Mouse (Mus musculus) stomach, embryonic 16.5 days (tissue): ENCODE data around the gene Cldn1. TPM values are rescaled to one million over a fixed set of nuclear protein-coding genes. Genes with fewer than 3 reads are reported as not detected.

ENCODE experiments used
- ATAC-seq: fragments of 200-750 bp; cut with Nextera tagmentation; 2 replicates; pipeline ENCODE4 v1.8.0; 2017; ENCODE audit warnings: moderate number of reproducible peaks, moderate TSS enrichment; ENCODE audit not compliant: insufficient read depth, low FRiP score
- H3K27ac ChIP-seq: fragments of 300-500 bp; sonication (generic); 2 replicates; pipeline ENCODE4 v1.5.1; 2014; ENCODE audit warnings: low read length
- H3K27me3 ChIP-seq: fragments of 300-500 bp; sonication (generic); 2 replicates; pipeline ENCODE4 v1.6.1; 2014; ENCODE audit warnings: low read length, control low read depth, mixed read lengths; ENCODE audit not compliant: control insufficient read depth, insufficient read depth
- H3K36me3 ChIP-seq: fragments of 300-500 bp; sonication (generic); 2 replicates; pipeline ENCODE4 v1.6.1; 2014; ENCODE audit warnings: low read length; ENCODE audit not compliant: control insufficient read depth, insufficient read depth
- H3K4me1 ChIP-seq: fragments of 300-500 bp; sonication (generic); 2 replicates; pipeline ENCODE4 v1.6.1; 2014; ENCODE audit warnings: low read length, control low read depth, mixed read lengths; ENCODE audit not compliant: control insufficient read depth, insufficient read depth
- H3K4me2 ChIP-seq: fragments of 300-500 bp; sonication (generic); 2 replicates; pipeline ENCODE4 v1.6.1; 2014; ENCODE audit warnings: low read depth, low read length, mixed read lengths
- H3K4me3 ChIP-seq: fragments of 300-500 bp; sonication (generic); replicated peaks from 2 replicates; pipeline ENCODE4 v1.5.1; 2014; ENCODE audit warnings: mild to moderate bottlenecking, low read length
- H3K9ac ChIP-seq: fragments of 300-500 bp; sonication (generic); 2 replicates; pipeline ENCODE4 v1.6.1; 2014; ENCODE audit warnings: low read length
- H3K9me3 ChIP-seq: fragments of 300-500 bp; sonication (generic); replicated peaks from 2 replicates; pipeline ENCODE4 v1.6.1; 2016; ENCODE audit warnings: low read length, control low read depth; ENCODE audit not compliant: control insufficient read depth
- WGBS: fragments of 180-500 bp; shearing (Covaris S2); extraction: QIAGEN DNeasy Blood & Tissue Kit; methylation state at CpG from one replicate; pipeline ENCODE4 v1.1.7; 2014; 5-methylcytosine and 5-hydroxymethylcytosine counted together
- polyA plus RNA-seq: library from polyadenylated mRNA; unstranded; fragments of >200 nt; fragmentation: Nextera tagmentation; extraction: Ambion mirVana; gene quantifications from 2 replicates; pipeline ENCODE4 v1.2.1, GENCODE M21; 2015

Gene Cldn1
- polyA plus RNA-seq = 14.4 and 15.3 TPM in 2 replicates

DNA sequence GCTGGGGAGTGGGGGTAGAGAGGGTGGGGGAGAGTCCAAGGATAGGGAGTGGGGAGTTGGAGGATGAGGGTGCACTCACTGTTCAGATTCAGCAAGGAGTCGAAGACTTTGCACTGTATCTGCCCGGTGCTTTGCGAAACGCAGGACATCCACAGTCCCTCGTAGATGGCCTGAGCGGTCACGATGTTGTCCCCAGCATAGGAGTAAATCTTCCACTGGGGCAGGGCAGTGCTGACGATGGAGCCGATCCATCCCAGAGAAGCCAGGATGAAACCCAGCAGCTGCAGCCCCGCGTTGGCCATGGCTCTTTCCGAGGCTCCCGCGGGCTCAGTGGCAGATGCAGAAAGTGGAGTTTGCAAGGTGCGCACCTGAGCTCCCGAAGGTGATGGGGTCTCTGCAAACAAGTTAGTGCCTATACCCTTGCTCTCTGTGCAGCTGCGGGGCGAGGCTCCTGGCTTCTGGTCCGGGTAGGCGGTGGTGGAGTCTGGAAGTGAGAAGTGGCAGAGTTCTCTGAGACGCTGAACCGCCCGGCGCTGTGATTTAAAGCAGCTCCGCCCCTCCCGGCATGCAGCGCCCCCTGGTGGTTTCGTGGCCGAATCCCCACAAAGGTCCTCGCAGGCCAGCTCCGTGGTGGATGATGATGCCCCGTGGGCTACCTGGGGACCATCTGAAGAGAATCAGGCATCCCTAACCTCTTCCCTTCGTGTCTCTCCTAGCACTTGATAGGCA lies at the start of gene Cldn1:
Gene Cldn1, minus strand, starts transcription at position 517 of the 729 bp plus-strand sequence.
- Histone ChIP-seq H3K27ac (no peak within 1 kb of the TSS), H3K9me3 (no peaks in the 10 kb centered on the region), H3K4me3 (peak within 1 kb of the TSS; percentile 58), H3K9ac (peak within 1 kb of the TSS; percentile 69), H3K36me3 (no peaks in the 10 kb centered on the region), H3K4me2 (peak within 1 kb of the TSS; percentile 91), H3K4me1 (no peaks in the 10 kb centered on the region), H3K27me3 (no peaks in the 10 kb centered on the region)
- ATAC-seq = peak; percentile 84
- 4% methylated on average over 33 of the region's 33 CpGs for WGBS

GRCm38 (mm10) chr16:26418616-26419015 lies 47.0 kb upstream of the Cldn1 start:
- no peak overlapping the region for H3K9ac ChIP-seq
- 87% methylated on average over 3 of the region's 3 CpGs for WGBS
- no peak overlapping the region for H3K4me2 ChIP-seq
- H3K4me3 ChIP-seq = no peak overlapping the region
- no peak for ATAC-seq
- H3K27ac ChIP-seq = no peak overlapping the region
- no peaks in the 10 kb centered on the region for H3K27me3 ChIP-seq
- no peaks in the 10 kb centered on the region for H3K4me1 ChIP-seq
- H3K36me3 ChIP-seq = no peaks in the 10 kb centered on the region
- H3K9me3 ChIP-seq = no peaks in the 10 kb centered on the region

- H3K9me3 ChIP-seq = no peaks in the 10 kb centered on the region
- H3K4me1 ChIP-seq = 0 out of 2 replicates have a peak, but pooled peaks cover 4% of the 10 kb centered on the region
- H3K36me3 ChIP-seq = no peaks in the 10 kb centered on the region
- no peak overlapping the region for H3K4me3 ChIP-seq
- H3K27ac ChIP-seq = no peak overlapping the region
- H3K27me3 ChIP-seq = no peaks in the 10 kb centered on the region
- whole genome bisulfite sequencing = 32% methylated on average over 1 of the region's 1 CpGs
- H3K9ac ChIP-seq = no peak overlapping the region
- no peak for ATAC-seq
- no peak overlapping the region for H3K4me2 ChIP-seq
These were observed 32.4 kb upstream of the Cldn1 start for GRCm38 (mm10) chr16:26404070-26404469.

- 0 out of 2 replicates have a peak overlapping the region, but pooled peaks have one; percentile 3 for H3K27ac ChIP-seq
- 38% methylated on average over 3 of the region's 3 CpGs for WGBS
- 0 out of 2 replicates have a peak, but pooled peaks cover 4% of the 10 kb centered on the region for H3K4me1 ChIP-seq
- no peaks in the 10 kb centered on the region for H3K27me3 ChIP-seq
- ATAC-seq = peak; percentile 33; the same call in 1 of the 2 replicates
- no peaks in the 10 kb centered on the region for H3K9me3 ChIP-seq
- no peak overlapping the region for H3K4me2 ChIP-seq
- H3K4me3 ChIP-seq = no peak overlapping the region
- H3K9ac ChIP-seq = no peak overlapping the region
- no peaks in the 10 kb centered on the region for H3K36me3 ChIP-seq
These were observed 29.3 kb upstream of the Cldn1 start for GRCm38 (mm10) chr16:26400971-26401370.

DNA sequence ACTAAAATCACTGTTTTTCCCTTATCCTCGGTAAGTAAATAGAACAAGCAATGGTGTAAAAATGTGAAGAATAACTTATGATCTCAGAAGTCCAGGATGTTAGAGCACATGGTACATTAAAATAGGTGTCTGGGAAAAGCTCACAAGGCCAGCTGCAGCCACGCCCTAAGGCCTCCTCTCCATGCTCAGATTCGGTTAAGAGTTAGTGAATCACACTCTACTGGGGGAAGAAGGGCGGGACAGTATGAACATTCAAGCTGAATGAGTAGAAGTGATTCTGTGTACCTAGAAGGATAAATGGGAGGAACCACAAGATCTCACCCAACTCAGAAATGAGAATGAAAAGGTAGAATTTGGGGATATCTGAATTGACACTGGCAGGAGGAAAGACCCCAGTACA lies 28.9 kb upstream of the Cldn1 start:
- Histone ChIP-seq H3K9me3 (no peaks in the 10 kb centered on the region), H3K4me3 (no peak overlapping the region), H3K4me2 (no peak overlapping the region), H3K36me3 (no peaks in the 10 kb centered on the region), H3K27me3 (no peaks in the 10 kb centered on the region), H3K9ac (no peak overlapping the region), H3K27ac (0 out of 2 replicates have a peak overlapping the region, but pooled peaks have one; percentile 3), H3K4me1 (0 out of 2 replicates have a peak, but pooled peaks cover 4% of the 10 kb centered on the region)
- 73% methylated on average over 4 of the region's 4 CpGs for WGBS
- no peak for ATAC-seq

DNA sequence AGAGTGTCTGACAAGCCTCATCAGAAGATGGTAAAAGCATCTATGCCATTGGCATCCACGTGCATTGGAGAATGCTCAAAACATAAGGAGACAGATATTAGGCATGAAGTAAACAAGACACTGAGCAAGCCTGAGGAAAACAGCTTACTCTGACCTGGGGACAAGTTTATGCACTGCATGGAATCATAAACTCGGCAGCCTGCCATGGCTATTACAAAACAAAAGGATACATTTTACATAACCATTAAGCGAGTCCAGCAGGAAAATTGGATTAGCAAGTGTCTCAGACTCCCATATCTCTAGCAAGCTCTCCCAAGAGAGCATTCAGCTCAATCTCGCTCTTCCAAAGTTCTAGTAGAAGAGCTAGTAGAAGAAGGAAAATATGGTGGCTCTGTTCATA lies 19.3 kb upstream of the Cldn1 start:
- no peak for ATAC-seq
- 75% methylated on average over 4 of the region's 4 CpGs for WGBS
- H3K4me2 ChIP-seq = no peak overlapping the region
- H3K9me3 ChIP-seq = no peaks in the 10 kb centered on the region
- no peaks in the 10 kb centered on the region for H3K36me3 ChIP-seq
- no peaks in the 10 kb centered on the region for H3K27me3 ChIP-seq
- no peak overlapping the region for H3K4me3 ChIP-seq
- H3K27ac ChIP-seq = no peak overlapping the region
- no peaks in the 10 kb centered on the region for H3K4me1 ChIP-seq
- no peak overlapping the region for H3K9ac ChIP-seq

DNA sequence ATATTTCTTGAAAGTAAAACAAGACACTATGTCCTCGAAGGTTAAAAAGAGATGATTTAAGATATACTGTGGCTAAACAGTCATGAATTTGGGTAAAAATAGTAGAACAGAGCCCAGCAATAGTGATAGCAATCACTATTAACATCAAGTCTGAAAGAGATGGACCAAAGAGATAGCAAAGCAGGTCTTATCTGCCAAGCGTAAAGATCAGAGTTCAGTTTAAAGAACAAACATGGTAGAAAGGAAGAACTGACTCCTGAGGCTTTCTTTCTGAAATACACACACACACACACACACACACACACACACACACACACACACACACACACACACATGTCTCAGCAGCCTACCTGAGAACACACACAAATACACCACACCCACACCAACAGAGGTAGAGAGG lies 14.5 kb upstream of the Cldn1 start:
- H3K9ac ChIP-seq = no peak overlapping the region
- H3K27ac ChIP-seq = no peak overlapping the region
- H3K36me3 ChIP-seq = no peaks in the 10 kb centered on the region
- H3K4me2 ChIP-seq = no peak overlapping the region
- H3K9me3 ChIP-seq = no peaks in the 10 kb centered on the region
- no peak for ATAC-seq
- H3K27me3 ChIP-seq = no peaks in the 10 kb centered on the region
- no peaks in the 10 kb centered on the region for H3K4me1 ChIP-seq
- WGBS = 67% methylated on average over 2 of the region's 2 CpGs
- no peak overlapping the region for H3K4me3 ChIP-seq

- no peak overlapping the region for H3K4me2 ChIP-seq
- WGBS = 53% methylated on average over 5 of the region's 5 CpGs
- H3K36me3 ChIP-seq = no peaks in the 10 kb centered on the region
- no peaks in the 10 kb centered on the region for H3K27me3 ChIP-seq
- H3K4me1 ChIP-seq = no peaks in the 10 kb centered on the region
- no peak overlapping the region for H3K9ac ChIP-seq
- no peak overlapping the region for H3K27ac ChIP-seq
- no peak for ATAC-seq
- no peaks in the 10 kb centered on the region for H3K9me3 ChIP-seq
- no peak overlapping the region for H3K4me3 ChIP-seq
These were observed 12.5 kb upstream of the Cldn1 start for GRCm38 (mm10) chr16:26384112-26384649.

DNA sequence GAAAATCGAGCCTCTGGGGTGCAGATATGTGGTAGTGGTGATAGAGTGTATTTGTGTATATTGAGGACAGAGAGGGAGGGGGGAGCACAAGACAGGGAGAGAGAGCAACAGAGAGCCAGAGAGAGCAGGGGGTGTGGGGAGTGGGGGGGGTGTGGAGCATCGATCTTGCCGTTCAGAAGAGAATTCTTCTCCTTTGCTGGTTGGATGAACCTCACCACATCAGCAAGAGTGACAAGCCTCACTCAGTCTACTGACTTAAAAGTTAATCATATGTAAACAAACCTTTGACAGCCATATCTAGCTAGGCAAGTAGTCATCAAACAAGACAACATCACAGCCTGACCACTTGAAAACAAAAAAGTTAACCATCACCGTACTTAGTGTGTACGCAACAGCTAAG lies 5.5 kb upstream of the Cldn1 start:
- WGBS = 57% methylated on average over 5 of the region's 5 CpGs
- H3K9ac ChIP-seq = no peak overlapping the region
- no peaks in the 10 kb centered on the region for H3K9me3 ChIP-seq
- no peaks in the 10 kb centered on the region for H3K27me3 ChIP-seq
- H3K4me3 ChIP-seq = no peak overlapping the region
- H3K27ac ChIP-seq = no peak overlapping the region
- no peak for ATAC-seq
- no peaks in the 10 kb centered on the region for H3K36me3 ChIP-seq
- no peak overlapping the region for H3K4me2 ChIP-seq
- H3K4me1 ChIP-seq = no peaks in the 10 kb centered on the region
